Mouse (Mus musculus) right cerebral cortex, postnatal 25 days (tissue): ENCODE measurements around the gene Cdkal1.

Experiments
- DNase-seq: peaks from one replicate; pipeline ENCODE4 v3.0.0; 2022

Gene Cdkal1

GRCm38 (mm10) chr13:29623636-29624239 lies 231.7 kb downstream of the Cdkal1 start:
- no peak for DNase-seq

- no peak for DNase-seq
These were observed 233.6 kb downstream of the Cdkal1 start for GRCm38 (mm10) chr13:29621881-29622280.

- no peak for DNase-seq
These were observed 234.1 kb downstream of the Cdkal1 start for GRCm38 (mm10) chr13:29621363-29621762.

GRCm38 (mm10) chr13:29620826-29621225 lies 234.6 kb downstream of the Cdkal1 start:
- no peak for DNase-seq

GRCm38 (mm10) chr13:29616654-29617171 lies 238.8 kb downstream of the Cdkal1 start:
- no peak for DNase-seq

GRCm38 (mm10) chr13:29615987-29616386 lies 239.5 kb downstream of the Cdkal1 start:
- DNase-seq = no peak

GRCm38 (mm10) chr13:29615081-29615480 lies 240.4 kb downstream of the Cdkal1 start:
- DNase-seq = no peak

GRCm38 (mm10) chr13:29610051-29610931 lies 245.2 kb downstream of the Cdkal1 start:
- DNase-seq = no peak

- DNase-seq = no peak
These were observed 246.0 kb downstream of the Cdkal1 start for GRCm38 (mm10) chr13:29609441-29609840.

- DNase-seq = no peak
These were observed 251.2 kb downstream of the Cdkal1 start for GRCm38 (mm10) chr13:29604241-29604640.

- no peak for DNase-seq
These were observed 251.9 kb downstream of the Cdkal1 start for GRCm38 (mm10) chr13:29603597-29603996.

GRCm38 (mm10) chr13:29601033-29601432 lies 254.4 kb downstream of the Cdkal1 start:
- DNase-seq = no peak

GRCm38 (mm10) chr13:29599646-29600045 lies 255.8 kb downstream of the Cdkal1 start:
- no peak for DNase-seq

- no peak for DNase-seq
These were observed 258.7 kb downstream of the Cdkal1 start for GRCm38 (mm10) chr13:29596735-29597134.

GRCm38 (mm10) chr13:29593096-29593495 lies 262.4 kb downstream of the Cdkal1 start:
- no peak for DNase-seq

GRCm38 (mm10) chr13:29590685-29591084 lies 264.8 kb downstream of the Cdkal1 start:
- DNase-seq = no peak

GRCm38 (mm10) chr13:29590164-29590563 lies 265.3 kb downstream of the Cdkal1 start:
- DNase-seq = no peak

GRCm38 (mm10) chr13:29588693-29589092 lies 266.8 kb downstream of the Cdkal1 start:
- no peak for DNase-seq

- DNase-seq = no peak
These were observed 273.4 kb downstream of the Cdkal1 start for GRCm38 (mm10) chr13:29581762-29582700.

GRCm38 (mm10) chr13:29580780-29581179 lies 274.7 kb downstream of the Cdkal1 start:
- no peak for DNase-seq

- no peak for DNase-seq
These were observed 275.5 kb downstream of the Cdkal1 start for GRCm38 (mm10) chr13:29580009-29580408.

GRCm38 (mm10) chr13:29578621-29579020 lies 276.9 kb downstream of the Cdkal1 start:
- no peak for DNase-seq

GRCm38 (mm10) chr13:29574784-29575183 lies 280.7 kb downstream of the Cdkal1 start:
- DNase-seq = no peak
